Mouse (Mus musculus) kidney, postnatal 0 days (tissue): ENCODE data around the gene Exoc3l. TPM values are rescaled to one million over a fixed set of nuclear protein-coding genes. Genes with fewer than 3 reads are reported as not detected.

Experiments used
- ATAC-seq: fragments of 200-750 bp; cut with Nextera tagmentation; replicated peaks from 2 replicates; pipeline ENCODE4 v1.8.0; 2017; ENCODE audit warnings: low read depth, moderate number of reproducible peaks, moderate TSS enrichment, moderate library complexity; ENCODE audit not compliant: low FRiP score
- DNase-seq: peaks from one replicate; pipeline ENCODE4 v3.0.0-alpha.2; 2016; ENCODE audit warnings: low spot score
- H3K27ac ChIP-seq: fragments of 300-500 bp; sonication (generic); 2 replicates; pipeline ENCODE4 v1.5.1; 2014; ENCODE audit warnings: mild to moderate bottlenecking
- H3K27me3 ChIP-seq: fragments of 300-500 bp; sonication (generic); 2 replicates; pipeline ENCODE4 v1.6.1; 2014; ENCODE audit warnings: low read length, mixed read lengths; ENCODE audit not compliant: insufficient read depth
- H3K36me3 ChIP-seq: fragments of 300-500 bp; sonication (generic); 2 replicates; pipeline ENCODE4 v1.6.1; 2014; ENCODE audit warnings: low read length, mixed read lengths; ENCODE audit not compliant: insufficient read depth
- H3K4me1 ChIP-seq: fragments of 300-500 bp; sonication (generic); replicated peaks from 2 replicates; pipeline ENCODE4 v1.6.1; 2014; ENCODE audit warnings: antibody characterized with exemption, low read length, mixed read lengths; ENCODE audit not compliant: insufficient read depth
- H3K4me2 ChIP-seq: fragments of 300-500 bp; sonication (generic); 2 replicates; pipeline ENCODE4 v1.6.1; 2014; ENCODE audit warnings: mild to moderate bottlenecking, low read length, moderate library complexity, mixed read lengths
- H3K4me3 ChIP-seq: fragments of 300-500 bp; sonication (generic); replicated peaks from 2 replicates; pipeline ENCODE4 v1.5.1; 2014; ENCODE audit warnings: low read depth, low read length
- H3K9ac ChIP-seq: fragments of 300-500 bp; sonication (generic); 2 replicates; pipeline ENCODE4 v1.6.1; 2014; ENCODE audit warnings: low read depth, low read length
- H3K9me3 ChIP-seq: fragments of 300-500 bp; sonication (generic); replicated peaks from 2 replicates; pipeline ENCODE4 v1.6.1; 2016; ENCODE audit warnings: low read length, inconsistent platforms, mixed read lengths
- CTCF ChIP-seq: IDR thresholded peaks from 2 replicates; pipeline ENCODE4 v1.5.1; 2016; ENCODE audit warnings: antibody characterized with exemption, low read depth, mild to moderate bottlenecking, moderate library complexity
- WGBS: fragments of 180-500 bp; shearing (Covaris S2); extraction: QIAGEN DNeasy Blood & Tissue Kit; methylation state at CpG from one replicate; pipeline ENCODE4 v1.1.7; 2014; 5-methylcytosine and 5-hydroxymethylcytosine counted together
- polyA plus RNA-seq: library from polyadenylated mRNA; unstranded; fragments of >200 nt; fragmentation: Nextera tagmentation; extraction: Ambion mirVana; gene quantifications from 2 replicates; pipeline ENCODE4 v1.2.1, GENCODE M21; 2015

Exoc3l gene
- polyA plus RNA-seq, 1 experiment from 2014 or later = 15.9 TPM

- Histone ChIP-seq H3K27ac (peak overlapping the region; percentile 38; the same call in 1 of the 2 replicates), H3K9ac (no peak overlapping the region), H3K27me3 (no peaks in the 10 kb centered on the region), H3K36me3 (peaks cover 42% of the 10 kb centered on the region), H3K9me3 (no peaks in the 10 kb centered on the region), H3K4me3 (no peak overlapping the region), H3K4me1 (peaks cover 12% of the 10 kb centered on the region; the same call in 1 of the 2 replicates), H3K4me2 (no peak overlapping the region)
- no peak for TF ChIP-seq CTCF
- 59% methylated on average over 9 of the region's 9 CpGs for WGBS
- ATAC-seq (no peak), DNase-seq (no peak)
Measured at GRCm38 (mm10) chr8:105304325-105305210, 8.7 kb upstream of the Exoc3l start.

GRCm38 (mm10) chr8:105303874-105304273 lies 8.0 kb upstream of the Exoc3l start:
- H3K4me1 ChIP-seq = peaks cover 15% of the 10 kb centered on the region; the same call in 1 of the 2 replicates
- no peak overlapping the region for H3K4me3 ChIP-seq
- ATAC-seq (no peak), DNase-seq (no peak)
- no peak overlapping the region for H3K4me2 ChIP-seq
- H3K36me3 ChIP-seq = peaks cover 40% of the 10 kb centered on the region
- WGBS = 67% methylated on average over 9 of the region's 9 CpGs
- TF ChIP-seq CTCF = no peak
- no peaks in the 10 kb centered on the region for H3K9me3 ChIP-seq
- no peaks in the 10 kb centered on the region for H3K27me3 ChIP-seq
- H3K9ac ChIP-seq = no peak overlapping the region
- H3K27ac ChIP-seq = no peak overlapping the region

GRCm38 (mm10) chr8:105303396-105303795 lies 7.5 kb upstream of the Exoc3l start:
- WGBS = 80% methylated on average over 8 of the region's 8 CpGs
- no peak overlapping the region for H3K9ac ChIP-seq
- H3K4me2 ChIP-seq = no peak overlapping the region
- H3K27me3 ChIP-seq = no peaks in the 10 kb centered on the region
- H3K9me3 ChIP-seq = no peaks in the 10 kb centered on the region
- TF ChIP-seq CTCF = no peak
- H3K36me3 ChIP-seq = peaks cover 39% of the 10 kb centered on the region
- DNase-seq (no peak), ATAC-seq (no peak)
- H3K27ac ChIP-seq = no peak overlapping the region
- no peak overlapping the region for H3K4me3 ChIP-seq
- peaks cover 19% of the 10 kb centered on the region; the same call in 1 of the 2 replicates for H3K4me1 ChIP-seq

GRCm38 (mm10) chr8:105299962-105300361 lies 4.1 kb upstream of the Exoc3l start:
- H3K27me3 ChIP-seq = no peaks in the 10 kb centered on the region
- peaks cover 11% of the 10 kb centered on the region for H3K4me1 ChIP-seq
- H3K9me3 ChIP-seq = no peaks in the 10 kb centered on the region
- no peak for ATAC-seq
- TF ChIP-seq CTCF = no peak
- no peak for DNase-seq
- no peak overlapping the region for H3K4me2 ChIP-seq
- no peak overlapping the region for H3K4me3 ChIP-seq
- H3K36me3 ChIP-seq = peaks cover 39% of the 10 kb centered on the region
- WGBS = 95% methylated on average over 8 of the region's 8 CpGs
- H3K9ac ChIP-seq = no peak overlapping the region
- no peak overlapping the region for H3K27ac ChIP-seq

- peaks cover 33% of the 10 kb centered on the region for H3K36me3 ChIP-seq
- TF ChIP-seq CTCF = no peak
- peak overlapping the region; percentile 95 for H3K4me3 ChIP-seq
- DNase-seq (no peak), ATAC-seq (no peak)
- H3K27me3 ChIP-seq = no peaks in the 10 kb centered on the region
- H3K4me2 ChIP-seq = peak overlapping the region; percentile 88
- peak overlapping the region; percentile 79 for H3K27ac ChIP-seq
- 62% methylated on average over 18 of the region's 18 CpGs for WGBS
- peaks cover 11% of the 10 kb centered on the region for H3K4me1 ChIP-seq
- H3K9ac ChIP-seq = peak overlapping the region; percentile 95
- no peaks in the 10 kb centered on the region for H3K9me3 ChIP-seq
Measured at GRCm38 (mm10) chr8:105298351-105299252, 2.7 kb upstream of the Exoc3l start.
